Mouse (Mus musculus): ENCODE measurements at regions not wholly inside any gene's neighbourhood (a gene's known extent, or its start where the extent isn't known, plus 50 kb on each side); places are given as distances from the start of the nearest gene placed in this dataset.
A peak's percentile ranks its signal among the peaks of the same experiment; 100 is the strongest.

DNA sequence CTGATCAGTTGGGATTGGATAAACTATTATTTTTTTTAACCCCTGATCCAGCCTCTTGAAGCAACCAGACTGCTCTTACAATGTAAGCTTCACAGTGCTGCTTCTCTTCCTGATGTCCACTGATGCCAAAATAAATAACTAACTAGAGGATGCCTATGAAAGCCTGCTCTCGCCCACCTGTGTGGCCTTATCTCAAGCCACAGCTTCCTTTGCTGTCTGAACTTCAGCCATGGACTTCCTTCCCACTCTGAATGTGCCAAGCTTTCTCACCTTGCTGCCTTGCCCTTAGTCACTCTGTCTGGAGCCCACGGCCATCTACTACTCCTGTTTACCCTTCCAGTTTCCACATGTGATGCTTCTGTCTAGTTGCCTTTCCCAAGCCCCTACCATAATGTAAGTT lies 559.6 kb downstream of the Dhx35 start:
- no peak for DNase-seq

DNA sequence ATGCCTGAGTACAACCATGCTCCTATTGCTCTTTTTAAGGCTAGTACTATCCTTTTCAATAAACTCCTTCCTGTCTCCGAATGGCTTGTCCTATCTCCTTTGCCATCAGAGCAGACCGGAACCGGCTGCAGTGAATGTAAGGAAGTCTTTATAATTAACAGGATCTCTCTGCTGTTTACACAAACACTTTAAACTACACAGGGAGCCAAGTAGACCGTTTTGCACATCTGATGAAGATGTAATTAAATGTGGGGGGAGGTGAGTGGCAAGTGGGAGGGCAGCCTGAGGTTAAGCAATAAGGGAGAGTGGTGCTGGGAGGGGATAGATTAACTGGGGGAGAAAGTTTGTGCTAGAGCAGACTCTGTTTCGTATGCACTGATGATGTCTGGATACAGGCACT lies 561.9 kb downstream of the Dhx35 start:
- no peak for DNase-seq

DNA sequence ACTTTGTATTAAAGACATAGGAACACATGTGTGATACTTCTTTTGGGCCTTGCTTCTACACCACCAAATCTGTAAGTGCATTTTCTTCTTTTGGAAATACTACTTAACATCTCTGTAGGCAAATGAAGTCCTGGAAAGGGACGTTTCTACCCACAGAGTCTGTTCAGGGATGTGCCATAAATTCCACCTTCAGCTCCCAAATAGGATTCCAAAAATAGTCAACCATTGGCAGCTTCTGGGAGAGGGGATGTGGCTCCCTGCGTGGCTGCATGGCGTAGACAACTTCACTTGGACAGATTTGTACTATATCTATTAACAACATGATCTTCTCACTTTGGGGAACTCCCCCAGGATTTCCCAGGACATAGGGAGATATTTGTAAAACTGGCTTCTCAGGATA lies 566.8 kb downstream of the Dhx35 start:
- DNase-seq, result no peak

DNA sequence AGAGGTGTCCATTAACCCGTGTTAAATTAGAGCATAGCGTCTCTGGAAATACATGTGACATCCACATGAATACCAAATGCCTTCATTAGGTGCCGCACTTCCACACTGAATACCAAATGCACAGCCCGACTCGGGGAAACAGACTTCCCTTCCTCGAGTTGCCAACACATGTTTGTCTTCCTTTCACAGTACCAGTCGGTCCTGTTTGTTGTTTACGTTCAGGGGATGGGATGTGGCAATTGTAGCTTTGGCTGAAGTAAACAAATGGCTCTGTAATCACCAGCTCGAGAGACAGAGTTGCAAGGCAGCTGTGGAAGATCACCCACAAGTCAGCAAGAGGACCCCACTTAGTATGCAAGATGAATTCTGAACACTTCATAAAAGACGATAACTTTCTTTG lies 598.3 kb downstream of the Dhx35 start:
- no peak for DNase-seq

DNA sequence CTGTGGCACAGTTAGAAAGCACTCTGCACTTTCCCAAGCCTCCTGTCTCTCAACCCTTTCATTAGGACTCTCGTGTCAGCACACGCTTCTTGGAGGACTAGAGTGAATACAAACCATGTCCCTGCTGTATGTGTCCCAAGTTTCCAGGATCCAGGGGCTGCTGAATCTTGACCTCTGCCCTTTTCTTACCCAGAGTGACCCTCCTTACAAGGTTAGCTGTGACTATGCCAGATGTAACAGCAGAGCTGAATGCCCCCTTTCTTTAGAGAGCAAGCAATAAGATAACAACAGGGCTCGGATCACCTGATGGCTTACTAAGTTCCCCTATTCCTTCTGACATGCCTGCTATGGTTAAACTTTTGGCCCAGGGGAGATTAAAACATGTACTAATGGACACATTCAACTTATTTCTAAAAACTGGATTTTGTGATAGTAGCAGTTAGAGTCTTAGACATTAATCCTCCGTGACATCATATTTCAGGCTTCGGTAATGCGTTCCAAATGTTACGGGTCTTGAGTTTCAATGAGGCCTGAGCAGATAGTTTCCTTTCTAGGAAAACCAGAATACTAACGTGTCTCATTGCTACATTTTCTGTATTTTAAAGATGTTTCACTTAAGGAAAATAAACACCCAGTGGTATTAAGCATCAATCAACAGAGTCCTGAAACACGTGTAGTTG lies 607.0 kb downstream of the Dhx35 start:
- DNase-seq, result no peak

DNA sequence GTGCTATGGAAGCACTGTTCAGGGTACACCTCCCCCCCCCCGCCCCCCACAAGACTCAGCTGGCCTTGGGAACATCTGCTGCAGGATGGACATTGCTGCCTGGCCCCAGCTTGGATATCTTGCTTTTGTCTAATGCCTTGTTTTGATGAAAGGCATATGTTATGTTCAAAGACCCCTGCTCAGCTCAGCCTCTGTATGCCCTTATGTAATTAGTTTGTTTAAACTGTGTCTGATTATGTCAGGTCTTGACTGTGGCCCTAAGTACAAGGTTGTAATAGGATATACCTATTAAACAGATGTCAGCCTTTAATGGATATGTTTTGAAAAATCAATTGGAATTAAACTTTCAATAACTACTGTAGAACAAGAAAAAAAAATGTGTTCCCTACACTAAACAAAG lies 610.3 kb downstream of the Dhx35 start:
- no peak for DNase-seq

DNA sequence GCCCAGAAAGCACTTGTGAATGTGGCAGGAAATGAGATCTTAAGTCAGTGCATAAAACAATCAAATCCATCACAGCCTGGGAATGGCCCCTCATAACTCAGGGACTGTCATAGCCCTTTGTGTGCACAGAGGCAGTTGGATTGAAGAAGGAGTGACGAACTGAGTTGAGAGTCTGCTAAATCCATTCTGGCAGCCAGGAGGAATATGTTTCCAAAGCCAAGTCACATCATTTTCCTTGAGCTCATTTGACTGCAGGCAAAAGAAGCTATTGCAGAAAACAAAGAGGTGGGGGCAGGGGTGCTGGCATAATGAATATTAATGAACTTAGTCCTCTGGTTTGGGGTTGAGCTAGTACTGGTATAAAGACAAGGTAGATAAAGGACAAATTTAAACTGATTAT lies 620.0 kb downstream of the Dhx35 start:
- no peak for DNase-seq

DNA sequence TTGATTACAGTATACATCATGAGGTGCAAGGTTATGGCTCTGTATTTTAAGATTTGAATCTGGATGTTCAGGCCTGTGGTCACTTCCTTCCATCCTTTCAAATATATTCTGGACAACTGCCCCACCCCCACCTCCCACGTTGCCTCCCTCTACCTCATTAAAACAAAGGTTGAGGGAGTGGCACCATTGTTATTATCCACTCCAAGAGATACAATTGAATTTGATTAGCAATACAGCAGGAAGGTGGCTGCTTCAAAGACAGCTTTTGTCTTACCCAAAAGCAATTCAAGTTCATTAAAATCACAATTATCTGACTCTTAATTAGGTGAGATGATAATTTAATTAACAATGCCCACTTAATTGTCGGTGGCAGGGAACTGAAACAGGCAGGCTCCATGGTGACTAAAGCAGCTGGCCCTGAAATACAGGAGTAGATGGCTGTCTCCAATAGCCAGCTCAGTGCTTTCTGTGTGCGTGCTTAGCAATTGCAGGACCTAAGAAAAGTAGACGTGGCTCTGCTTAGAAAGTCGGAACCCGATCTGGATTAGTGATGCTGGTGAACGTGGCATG lies 623.8 kb downstream of the Dhx35 start:
- DNase-seq, result no peak

DNA sequence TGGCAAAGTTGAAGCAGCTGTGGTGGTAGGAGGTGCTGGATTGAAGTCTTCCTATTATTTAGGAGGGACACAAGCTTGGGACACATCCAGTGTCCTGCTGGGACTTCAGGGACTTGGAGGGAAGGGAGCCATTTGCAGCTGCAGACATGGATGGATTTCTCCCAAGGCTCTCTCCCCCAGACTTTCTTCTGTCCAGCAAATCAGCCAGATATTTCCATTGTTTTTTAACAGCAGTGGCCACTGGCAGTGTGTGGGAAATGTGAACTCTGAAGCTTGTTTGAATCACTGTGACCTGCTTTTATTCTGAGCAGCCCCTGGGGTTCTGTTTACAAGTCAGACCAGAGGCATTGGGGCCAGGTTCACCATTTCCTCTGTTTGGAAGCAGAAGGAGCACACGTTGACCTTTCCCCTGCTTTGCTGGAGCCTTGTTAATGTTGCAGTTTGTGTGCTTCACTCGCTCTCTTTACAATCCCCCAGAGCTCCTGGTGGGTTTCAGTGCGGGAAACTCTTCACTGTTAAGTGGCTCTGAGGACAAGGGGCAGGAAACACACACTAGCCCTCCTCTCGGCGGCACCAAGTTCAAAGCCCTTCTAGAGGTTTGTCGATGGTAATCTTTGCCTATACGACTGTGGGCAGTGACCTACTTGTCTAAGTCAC lies 627.8 kb downstream of the Dhx35 start:
- DNase-seq, result no peak

DNA sequence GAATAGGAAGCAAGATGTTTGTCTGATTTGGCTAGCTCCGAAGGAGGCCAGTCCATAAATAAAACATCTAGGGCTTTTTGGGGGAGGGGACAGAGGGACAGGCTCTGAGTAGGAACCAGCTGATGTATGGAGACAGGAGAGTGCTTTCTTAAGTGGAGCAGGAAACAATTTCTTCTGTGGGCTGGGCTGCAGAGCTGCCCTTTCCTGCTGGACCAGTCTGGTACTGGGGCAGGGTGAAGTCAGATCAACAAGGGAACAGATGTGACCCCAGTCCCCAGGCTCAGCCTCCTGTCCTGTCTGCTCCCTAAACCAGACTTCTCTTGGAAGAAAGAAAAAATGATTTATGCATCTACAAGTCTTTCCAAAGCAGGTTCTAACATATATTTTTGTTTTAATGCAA lies 633.6 kb downstream of the Dhx35 start:
- no peak for DNase-seq

DNA sequence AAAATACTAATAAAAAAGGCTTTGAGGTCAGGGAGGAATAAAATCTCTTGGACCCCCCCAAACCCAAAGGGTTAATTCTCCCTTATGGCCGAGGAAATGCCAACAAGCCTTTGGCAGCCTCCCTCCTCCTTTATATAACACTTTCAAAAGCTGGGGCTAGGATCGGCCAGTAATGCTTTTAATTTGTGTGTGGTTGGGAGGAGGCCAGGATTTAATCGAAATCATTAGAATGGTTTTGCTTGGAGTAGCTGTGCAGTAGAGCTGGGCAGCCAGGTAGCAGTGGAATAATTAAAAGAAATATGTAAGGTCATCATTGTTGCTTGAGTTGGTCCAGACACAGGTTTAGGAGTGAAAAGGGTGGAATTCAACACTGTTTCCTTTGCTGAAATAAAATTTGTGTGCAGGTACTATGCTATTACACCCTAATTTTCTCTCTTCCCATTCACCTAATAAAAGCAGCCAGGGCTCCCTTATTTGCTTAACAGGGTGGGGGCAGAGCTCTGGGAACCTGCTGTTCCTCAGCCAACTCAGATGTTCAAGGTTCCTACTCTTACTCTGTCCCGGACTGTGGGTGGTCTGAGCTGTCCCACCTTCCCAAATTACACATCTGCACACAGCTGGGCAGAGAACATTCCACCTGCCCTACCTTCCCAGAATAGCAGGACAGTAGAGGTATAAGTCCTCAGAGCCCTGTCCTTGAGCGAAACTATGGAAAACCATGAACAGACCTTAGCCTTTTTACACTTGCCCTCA lies 636.1 kb downstream of the Dhx35 start:
- DNase-seq, result no peak

DNA sequence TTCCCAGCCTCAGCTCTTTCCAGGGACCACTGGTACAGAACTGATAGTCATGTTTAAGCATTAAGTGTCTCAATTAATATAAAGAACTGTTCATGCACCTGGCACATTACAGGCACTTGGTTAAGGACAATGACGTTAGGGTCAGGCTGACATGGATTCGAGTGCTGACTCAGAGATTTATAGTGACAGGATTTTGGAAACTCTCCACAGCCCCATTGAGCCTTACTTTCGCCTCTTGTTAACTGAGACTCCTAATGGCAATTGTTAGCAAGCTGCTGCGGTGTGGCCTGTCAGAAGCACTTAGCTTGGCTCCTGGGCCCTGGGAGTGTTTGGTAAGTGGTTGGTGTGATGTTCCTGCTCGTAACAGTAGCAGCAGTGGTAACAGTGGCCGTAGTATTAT lies 644.4 kb downstream of the Dhx35 start:
- DNase-seq, result peak; percentile 65

DNA sequence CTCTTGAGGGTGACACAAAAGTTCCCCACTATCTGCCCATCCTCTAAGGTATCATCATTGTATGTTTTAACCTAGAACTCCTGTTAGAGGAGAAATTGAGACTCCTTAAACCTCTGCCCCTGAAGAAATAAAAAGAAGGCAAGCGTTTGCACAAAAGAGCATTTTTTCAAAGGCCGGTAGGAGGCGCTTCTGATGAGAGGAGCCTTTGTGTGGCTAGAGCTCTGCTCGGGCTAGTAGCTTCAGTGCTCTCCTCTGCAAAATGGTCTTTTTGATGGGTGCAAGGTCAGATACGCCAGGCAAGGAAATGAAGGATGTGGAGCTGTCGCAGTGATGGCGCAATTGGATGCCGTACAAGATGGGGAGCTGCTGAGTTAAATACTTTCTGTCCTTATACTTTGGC lies 649.0 kb downstream of the Dhx35 start:
- DNase-seq, result peak; percentile 26

DNA sequence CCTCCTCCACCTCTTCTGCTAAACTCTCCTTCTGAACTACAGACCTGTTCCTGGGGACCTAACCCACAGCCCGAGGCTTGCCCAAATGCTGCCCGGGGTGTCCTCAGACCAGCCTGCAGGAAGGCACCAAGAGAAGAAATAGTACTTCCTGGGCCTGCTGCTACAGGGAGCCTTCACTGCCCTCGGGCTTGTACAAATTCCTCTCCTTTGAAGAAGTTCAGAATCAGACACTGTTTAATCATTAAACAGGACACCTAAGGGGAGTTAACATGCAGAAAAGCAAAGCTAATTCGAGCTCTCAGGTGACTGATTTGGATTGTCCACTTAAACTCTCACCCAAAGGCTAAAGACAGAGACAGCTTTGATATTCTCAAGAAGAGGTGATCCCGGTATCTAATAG lies 651.8 kb downstream of the Dhx35 start:
- DNase-seq, result no peak

DNA sequence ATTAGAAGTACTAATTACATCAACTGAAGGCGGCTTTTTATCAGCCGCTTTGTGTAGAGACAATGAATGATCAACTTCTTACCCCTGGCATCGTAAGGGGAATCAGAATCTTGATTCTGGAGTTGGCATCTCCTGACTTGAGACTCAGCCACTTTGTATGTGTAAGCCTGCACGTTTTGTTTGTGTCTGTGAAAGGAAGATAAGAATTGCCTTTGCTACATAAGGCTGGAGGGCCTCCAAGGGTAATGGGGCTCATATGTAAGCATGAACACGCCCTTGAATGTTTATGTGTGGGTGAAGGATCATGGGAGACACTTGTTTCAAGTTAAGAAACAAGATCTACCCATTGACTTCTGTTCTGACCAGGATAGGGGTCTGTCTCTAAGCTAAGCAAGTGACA lies 652.3 kb downstream of the Dhx35 start:
- DNase-seq, result no peak

DNA sequence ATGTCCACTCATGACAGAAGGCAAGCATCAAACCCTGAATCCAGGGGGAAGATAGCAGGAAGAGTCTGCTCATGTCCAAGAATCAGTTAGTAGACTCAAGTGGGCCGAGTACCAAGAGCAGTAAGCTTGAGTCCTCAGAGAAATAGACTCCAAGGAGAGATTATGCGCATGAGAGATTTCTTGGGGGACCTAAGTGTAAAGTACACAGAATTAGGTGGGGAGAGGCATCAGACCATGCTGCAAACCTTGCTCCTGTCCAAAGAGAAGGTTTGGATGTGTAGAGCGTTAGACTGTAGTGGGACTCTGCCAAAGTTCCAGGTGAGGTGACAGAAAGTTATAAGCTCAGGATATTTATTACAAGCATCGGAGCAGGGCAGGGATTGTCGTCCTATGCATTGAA lies 654.4 kb downstream of the Dhx35 start:
- no peak for DNase-seq

DNA sequence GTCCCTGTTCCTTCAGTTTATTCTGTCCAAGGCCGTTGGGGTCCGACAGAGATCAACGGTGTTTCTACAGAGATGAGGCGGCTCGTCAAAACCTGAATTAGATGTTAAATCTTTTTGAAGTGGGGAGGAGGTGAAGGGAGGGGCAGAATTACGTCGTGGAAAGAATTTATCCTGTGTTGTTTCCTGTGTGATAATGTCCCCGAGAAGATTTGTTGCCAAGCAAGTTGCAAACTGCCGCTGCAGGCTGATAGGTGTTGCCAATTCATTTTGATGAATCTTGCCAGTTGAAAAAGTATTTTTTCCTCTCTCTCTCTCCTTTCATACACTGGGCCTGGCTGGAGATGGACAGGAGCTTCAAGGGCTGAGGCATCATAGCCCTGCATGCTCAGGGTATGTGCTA lies 656.8 kb downstream of the Dhx35 start:
- no peak for DNase-seq

DNA sequence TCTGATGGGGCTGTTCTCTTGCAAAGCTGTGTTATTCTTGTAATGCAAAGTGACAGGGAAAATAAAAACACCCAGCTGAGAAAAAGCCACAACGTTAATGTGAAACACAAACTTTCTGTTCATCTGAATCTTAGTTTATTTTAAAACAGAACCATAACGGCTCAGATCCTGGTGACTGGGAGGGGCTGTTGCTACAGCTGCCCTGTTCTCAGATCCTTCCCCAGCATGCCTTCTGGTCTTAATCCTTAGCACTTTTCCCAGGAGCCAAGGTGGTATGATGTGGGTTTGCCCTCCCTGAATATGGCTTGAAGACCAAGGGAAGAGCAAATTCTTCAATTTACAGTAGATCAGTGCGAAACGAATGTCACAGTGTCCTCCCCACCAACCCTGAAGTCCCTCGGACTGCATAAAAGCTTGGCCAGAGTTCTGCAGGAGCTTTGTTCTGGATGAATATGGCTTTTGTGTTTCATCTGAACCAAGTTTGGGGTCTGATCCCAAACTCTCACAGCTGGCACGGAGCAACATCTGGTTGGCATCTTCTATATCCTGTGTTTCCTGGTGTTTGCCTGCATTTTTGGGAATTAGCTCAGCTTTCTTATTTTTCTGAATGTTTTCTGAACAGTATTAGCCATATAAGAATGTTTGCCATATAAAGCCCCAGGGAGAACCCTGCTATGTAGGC lies 686.9 kb downstream of the Dhx35 start:
- no peak for DNase-seq

DNA sequence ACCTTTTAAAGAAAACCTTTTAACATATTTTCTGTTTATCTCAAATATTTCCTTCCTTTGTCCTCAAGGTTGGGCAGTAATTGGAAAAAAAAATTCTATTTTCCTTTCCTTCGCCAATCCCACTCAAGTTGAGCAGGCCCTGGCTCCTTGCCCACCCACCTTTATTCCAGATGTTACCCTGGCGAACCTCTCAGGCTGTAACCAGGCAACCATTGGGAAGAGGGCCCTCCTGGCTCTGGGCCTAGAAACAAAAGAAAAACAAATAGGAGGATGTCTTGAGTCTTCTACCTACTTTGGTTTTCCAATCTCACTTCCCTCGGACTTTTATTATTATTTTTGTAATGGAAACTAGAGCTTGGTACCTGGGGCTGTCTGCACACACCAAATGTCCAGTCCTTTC lies 696.5 kb downstream of the Dhx35 start:
- peak; percentile 14 for DNase-seq

DNA sequence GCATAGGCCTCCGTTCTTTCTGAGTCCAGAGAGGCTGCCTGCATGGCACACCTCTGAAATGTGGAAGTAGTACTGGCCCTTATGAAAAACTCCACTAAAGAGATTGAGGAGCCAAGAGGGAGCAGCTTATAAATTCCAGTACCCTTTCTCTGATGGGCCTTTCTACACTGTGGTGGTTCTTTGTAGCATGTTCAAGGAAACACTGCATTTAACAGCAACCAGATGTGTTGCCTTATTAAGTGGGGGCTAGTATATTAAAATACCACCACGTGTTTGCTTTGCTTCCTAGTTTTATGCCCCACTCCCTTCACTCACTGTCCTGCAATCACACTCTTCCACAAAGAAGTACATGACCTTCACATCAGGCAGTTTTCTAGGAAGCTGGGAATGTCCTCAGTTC lies 704.1 kb downstream of the Dhx35 start:
- DNase-seq, result no peak

DNA sequence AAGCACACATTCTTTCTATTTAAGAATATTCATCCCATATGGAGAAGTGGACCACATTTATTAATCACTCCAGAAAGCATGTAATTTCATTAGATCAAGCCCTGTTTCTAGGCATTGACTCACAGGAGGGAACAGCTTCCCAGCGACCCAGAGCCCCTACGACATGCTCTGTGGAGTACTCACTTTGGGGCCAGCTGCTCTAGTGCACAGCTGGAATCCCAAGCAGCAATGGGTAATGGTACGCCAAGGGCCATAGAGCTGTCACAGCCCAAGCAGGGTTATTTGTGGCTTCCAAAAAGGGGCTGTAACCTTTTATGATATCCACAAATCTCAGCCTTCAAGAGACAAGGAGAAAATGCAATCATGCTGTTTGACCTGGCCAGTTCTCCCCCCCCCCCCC lies 706.4 kb downstream of the Dhx35 start:
- DNase-seq, result no peak

DNA sequence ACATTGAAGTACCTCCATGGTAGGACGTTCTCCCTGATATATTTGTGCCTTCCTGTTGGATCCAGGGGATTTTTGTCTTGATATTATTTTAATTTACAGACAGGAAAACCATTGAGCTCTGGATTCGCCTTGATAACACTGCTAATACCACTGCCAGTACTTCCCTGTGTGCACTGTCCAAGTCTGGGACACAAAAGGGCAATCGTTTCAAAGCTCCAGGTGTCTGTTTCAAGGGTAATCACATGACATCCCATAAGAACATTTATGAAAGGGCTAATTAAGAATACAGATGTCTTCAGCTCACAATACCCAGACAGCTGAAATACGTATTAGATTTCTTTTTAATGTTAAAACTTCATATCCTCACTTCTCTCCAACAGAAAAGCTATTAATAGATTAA lies 724.5 kb downstream of the Dhx35 start:
- no peak for DNase-seq

DNA sequence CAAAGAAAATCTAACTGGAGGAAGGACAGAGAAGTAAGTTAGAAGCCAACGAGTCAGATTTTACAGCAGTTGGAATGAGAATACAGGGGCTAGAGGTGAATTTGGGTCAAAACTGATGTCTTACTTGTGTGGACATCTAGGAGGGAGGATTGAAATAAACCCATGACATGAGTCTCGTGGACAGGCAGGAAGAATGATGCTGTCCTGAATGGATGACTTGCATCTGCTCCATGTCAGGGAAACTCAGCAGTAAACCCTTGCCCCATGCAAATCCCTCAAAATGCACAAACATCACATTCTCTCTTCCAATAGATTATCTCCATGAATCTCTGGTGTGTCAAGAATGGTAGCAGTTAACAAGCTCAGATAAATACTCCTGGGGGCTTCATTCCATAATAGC lies 729.1 kb downstream of the Dhx35 start:
- DNase-seq, result no peak

Measured in adrenal gland, adult 2 months (tissue).